Mouse (Mus musculus) embryo, embryonic 11 days (tissue): ENCODE data around the gene Phrf1.

Experiments used
- DNase-seq: peaks from one replicate; pipeline ENCODE4 v3.0.0-alpha.2; 2015

Phrf1 gene

GRCm38 (mm10) chr7:141294479-141294878 is 65.9 kb downstream of the Phrf1 start:
- DNase-seq, result peak; percentile 25

- DNase-seq, result no peak
Measured at GRCm38 (mm10) chr7:141297926-141298650, 69.5 kb downstream of the Phrf1 start.

DNA sequence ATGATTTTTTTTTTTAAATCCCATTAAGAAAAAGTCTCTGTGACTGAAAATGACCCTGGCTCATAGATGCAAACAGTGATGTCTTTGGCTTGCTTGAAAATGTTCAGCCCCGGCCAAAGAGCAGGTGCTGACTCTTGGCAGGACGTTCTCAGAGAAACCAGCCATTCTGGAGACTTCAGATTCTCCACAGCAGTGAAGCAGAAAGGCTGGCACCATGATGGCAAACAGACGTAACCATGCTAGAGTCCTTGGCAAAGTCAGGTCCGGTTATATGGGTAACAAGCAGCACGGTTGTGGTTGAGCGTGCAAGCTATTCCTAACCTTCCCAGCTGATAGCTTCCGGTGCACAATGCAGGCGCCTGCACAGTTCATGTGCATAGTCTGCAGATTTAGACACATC is 70.6 kb downstream of the Phrf1 start:
- no peak for DNase-seq

DNA sequence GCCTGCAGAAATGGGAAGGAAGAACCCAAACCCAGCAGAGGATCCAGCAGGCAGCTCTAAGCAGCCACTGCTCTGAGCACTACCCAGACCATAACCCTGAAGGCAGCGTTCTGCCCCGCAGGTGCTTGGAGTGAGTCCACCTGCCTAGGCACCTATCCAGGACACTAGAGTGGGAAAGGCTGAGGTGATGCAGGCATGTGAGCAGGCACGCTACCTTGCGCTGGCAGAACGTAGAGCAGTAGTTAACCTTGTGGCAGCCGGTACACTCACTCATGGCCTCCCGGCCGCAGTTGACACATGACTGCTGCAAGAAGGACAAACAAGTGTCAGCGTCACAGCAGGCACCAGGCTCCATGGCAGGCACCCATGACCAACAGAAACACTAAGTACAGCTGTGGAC is 72.8 kb downstream of the Phrf1 start:
- no peak for DNase-seq

GRCm38 (mm10) chr7:141302702-141303268 is 74.2 kb downstream of the Phrf1 start:
- no peak for DNase-seq

- DNase-seq, result no peak
Measured at GRCm38 (mm10) chr7:141304537-141304936, 76.0 kb downstream of the Phrf1 start.
